Mouse (Mus musculus): ENCODE data around the gene Arpin.
A peak's percentile ranks its signal among the peaks of the same experiment; 100 is the strongest.

The Arpin gene

DNA sequence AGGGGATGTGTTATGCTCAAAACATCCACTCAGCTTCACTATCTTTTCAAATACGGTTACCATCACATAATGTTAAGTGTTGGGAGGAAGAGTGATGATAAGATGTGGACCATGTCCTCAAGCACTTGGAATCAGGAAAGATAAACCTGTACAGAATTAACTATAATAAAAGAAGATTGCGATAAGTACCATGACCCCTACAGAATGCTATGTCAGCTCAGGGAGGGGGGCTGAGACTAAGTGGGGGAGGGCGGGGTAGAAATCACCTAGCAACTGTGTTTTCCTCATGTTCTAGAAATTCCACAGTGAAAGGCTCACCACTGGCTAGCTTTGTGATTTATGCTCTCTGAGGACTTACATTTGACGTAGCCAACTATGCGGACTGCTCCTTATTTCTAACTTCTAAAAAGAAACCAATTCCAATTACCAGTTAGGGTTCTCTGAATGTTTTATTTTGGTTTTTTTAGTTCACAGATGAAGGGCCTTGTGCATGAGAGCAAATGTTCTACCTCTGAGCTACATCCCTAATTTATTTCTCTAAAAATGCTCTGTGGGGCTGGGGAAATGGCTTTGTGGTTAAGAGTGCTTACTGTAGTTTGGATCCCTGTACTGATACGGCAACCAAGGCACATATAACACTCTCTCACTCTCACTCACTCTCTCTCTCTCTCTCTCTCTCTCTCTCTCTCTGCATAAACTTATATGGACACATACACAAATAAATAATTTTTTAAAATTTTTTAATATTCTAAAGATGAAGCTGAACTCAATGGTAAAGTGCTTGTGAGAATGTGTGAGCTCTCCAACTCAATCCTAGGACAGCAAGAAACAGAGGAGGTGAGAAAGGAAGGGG, 42.4 kb downstream of the Arpin start:
- DNase-seq (ENCODE audit: low spot score in 2 of 2), result no peak

DNA sequence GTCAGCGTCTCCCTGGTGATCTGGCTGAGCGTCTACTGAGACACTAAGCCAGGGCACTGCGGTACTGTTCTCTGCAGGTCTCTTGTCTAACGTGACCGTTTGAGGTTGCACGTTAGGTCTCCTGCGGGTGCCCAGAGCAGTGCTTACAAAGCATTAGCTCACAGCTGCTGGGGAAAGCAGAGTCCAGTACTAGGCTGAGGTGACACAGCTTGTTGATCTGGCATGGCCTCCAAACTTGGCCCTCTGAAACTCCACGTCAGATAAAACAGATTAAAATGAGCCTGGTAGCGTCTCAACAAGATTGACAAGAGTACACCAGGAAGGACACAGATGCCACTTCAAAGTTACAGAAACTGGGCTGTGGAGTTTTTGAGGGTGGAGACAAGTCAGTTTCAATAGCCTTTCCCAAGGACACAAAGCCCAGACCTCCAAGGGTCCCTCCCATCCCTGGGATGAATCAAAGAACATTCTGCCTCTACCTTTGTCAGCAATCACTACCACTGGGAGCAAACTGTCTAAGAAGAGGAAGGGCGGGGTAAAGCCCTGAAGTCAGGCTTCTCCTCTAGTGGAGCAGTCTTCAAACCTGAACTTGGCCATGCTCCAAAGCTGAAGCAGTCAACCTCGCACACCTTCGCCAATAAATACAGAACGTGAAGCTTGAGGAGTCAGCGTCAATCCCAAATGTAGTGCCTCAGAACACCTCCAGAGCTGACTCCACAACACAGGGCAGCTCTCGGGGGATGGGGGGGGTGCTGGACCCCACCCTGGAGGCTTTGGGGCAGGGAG, 44.5 kb downstream of the Arpin start:
- no peak for DNase-seq (ENCODE audit: low spot score in 2 of 2)

DNA sequence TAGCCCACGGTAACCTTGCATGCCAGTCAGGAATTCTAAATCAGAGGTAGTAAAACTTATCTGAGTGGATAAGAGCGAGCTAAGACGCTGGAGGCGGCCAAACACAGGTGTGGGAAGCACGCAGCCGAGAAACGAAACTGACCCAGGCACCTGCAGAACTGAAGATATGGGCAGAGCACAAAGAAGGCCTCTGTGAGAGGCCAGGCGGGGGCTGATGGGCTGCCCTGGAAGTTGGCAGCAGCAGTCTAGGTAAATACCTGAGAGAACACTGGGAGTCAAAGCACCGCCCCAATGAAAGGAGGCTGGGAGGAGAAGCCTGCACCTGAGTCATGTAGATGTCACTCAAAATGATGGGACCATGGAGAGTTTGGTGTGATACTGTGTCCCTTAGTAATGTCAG, 46.6 kb downstream of the Arpin start:
- DNase-seq (ENCODE audit: low spot score in 2 of 2), result no peak

DNA sequence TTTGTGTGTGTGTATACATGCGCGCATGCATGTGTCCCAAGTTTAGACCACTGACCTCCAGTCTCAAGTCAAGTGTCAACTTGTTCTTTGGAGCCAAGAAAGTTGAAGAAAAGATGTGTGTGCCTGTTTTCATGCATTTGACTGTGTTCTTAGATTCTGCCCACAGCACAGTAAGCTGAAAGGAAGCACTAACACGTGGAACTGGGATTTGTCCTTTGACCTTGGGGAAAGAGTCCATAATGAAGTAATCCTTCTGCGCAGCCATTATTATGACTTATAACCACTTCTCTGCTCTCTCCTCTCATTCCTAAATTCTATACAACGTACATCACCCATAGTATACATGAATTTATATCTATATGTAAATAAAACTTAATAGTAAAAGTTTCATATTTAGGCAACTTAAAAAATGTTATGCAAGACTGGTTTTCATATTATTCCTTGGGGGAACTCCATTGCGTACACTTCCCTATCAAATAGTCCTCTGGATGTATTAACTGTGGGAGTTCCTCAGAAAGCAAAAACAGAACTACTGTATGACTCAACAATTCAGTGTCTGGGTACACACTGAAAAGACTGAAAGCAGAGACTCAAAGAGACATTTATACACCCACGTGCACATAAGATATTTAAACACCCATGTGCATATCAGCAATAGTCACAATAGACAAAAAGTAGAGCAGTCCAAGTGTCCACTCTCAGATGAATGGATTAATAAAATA, 51.4 kb downstream of the Arpin start:
- no peak for DNase-seq (ENCODE audit: low spot score in 2 of 2)

DNA sequence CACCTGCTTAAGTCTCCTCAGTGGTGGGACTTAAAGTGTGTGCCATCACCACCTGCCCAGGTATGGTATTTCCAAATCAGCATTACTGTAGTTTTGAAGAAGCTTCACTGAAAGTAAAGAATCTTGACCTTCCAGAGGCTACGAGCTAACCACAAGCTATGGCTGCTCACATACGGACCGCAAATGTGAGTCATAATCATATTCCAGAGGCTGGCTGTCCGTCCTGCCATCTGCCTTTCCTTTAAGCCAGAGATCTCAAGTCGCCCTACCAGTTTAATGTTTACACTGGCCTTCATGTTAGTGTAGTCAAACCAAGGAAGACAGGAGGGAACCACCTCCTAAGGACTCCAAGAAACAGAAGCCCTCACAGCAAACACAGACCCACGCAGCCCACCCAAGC, 53.3 kb downstream of the Arpin start:
- DNase-seq (ENCODE audit: low spot score in 2 of 2), result no peak

DNA sequence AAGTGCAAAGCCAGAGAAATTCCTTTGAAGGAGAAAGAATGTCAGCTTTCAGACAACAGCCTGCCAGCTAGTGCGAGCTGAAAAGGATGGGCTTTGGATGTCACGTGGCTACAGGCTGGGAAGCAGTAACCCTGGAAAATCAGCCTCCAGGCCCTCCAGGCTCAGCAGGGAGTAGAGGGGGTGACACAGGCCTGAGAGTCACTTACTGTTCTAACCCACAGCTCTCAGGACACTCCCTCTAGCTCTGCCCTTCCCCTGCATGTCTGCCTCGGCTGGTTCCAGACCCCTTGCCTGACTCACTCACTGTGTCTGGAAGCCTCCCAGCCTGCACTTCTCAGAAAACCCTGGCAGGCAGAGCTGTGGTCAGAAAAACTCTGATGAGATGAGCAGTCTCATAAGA, 54.2 kb downstream of the Arpin start:
- peak in 1 of 2 experiments; percentile 57 for DNase-seq (ENCODE audit: low spot score in 2 of 2)

DNA sequence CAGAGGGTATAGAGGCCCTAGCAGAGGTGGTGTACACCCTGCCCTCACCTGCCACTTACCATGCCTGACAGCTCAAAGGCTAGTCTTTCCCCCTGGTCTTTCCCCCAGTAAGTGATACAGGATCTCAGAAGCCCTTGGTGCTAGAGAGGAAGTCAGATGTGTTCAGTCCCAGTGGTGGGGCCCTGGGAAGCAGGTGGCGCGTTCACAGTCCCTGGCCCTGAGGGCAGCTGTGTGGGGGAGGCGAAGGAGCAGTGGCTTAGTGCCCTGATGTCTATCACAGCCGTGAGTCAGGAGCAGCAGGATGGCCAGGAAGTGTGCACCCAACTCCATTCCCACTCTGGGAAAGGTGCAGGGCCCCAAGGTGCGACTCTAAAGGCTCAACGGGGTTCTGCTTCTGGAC, 55.1 kb downstream of the Arpin start:
- DNase-seq (ENCODE audit: low spot score in 2 of 2), result no peak

DNA sequence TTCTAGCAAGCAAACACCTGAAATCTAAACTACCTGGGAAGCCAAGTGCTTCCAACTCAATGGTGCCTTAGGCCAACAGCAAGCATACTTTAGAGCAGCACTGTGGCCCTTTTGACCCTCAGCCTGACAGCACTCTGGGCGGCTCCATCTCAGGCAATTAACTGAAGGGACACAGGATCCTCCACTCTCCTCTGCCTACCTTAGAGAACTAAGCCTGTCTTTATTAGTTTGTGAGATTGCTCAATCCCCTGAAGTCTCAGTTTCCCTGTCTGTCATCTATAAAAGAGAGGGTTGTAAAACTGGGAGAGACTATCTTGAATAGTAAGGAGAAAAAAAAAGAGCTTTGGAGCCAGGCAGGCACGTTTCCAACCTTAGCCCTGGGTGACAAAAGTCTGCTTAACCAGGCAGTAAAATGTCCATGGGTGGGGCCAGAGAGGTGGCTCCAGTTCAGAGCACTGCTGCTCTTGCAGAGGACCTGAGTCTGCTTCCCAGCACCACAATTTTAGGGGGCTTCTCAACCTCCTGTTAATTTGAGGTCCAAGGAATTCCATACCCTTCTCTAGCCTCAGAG, 56.6 kb downstream of the Arpin start:
- DNase-seq (ENCODE audit: low spot score in 2 of 2), result no peak

Measured in urinary bladder, adult 18-20 months (tissue).